Mouse (Mus musculus) CH12.LX (cell line): ENCODE measurements at regions not wholly inside any gene's neighbourhood (a gene's known extent, or its start where the extent isn't known, plus 50 kb on each side); places are given as distances from the start of the nearest gene placed in this dataset.

ENCODE experiments used
- DNase-seq: peaks from one replicate; pipeline ENCODE4 v3.0.0-alpha.2; 2013; ENCODE audit errors: extremely low read depth
- H3K27ac ChIP-seq: 2 replicates; pipeline ENCODE4 v1.5.1; 2012; ENCODE audit warnings: low read depth, mild to moderate bottlenecking, control low read depth, moderate library complexity; ENCODE audit not compliant: insufficient read depth
- H3K27me3 ChIP-seq: replicated peaks from 2 replicates; pipeline ENCODE3; 2012; ENCODE audit warnings: inconsistent platforms
- H3K36me3 ChIP-seq, 2 experiments: replicated peaks in 1 of 2; 2 replicates each; pipeline versions ENCODE3 to v1.6.1; 2012; ENCODE audit warnings: inconsistent platforms in 1 of 2, low read length in 1 of 2, mild to moderate bottlenecking in 1 of 2, mixed read lengths in 1 of 2, moderate library complexity in 1 of 2; ENCODE audit not compliant: control insufficient read depth in 1 of 2, insufficient read depth in 1 of 2
- H3K4me1 ChIP-seq, 2 experiments: 2 replicates each; pipeline ENCODE4 v1.6.1; 2012; ENCODE audit warnings: inconsistent platforms in 1 of 2, moderate library complexity in 1 of 2; ENCODE audit not compliant: insufficient read depth in 2 of 2, control insufficient read depth in 1 of 2
- H3K4me2 ChIP-seq: 2 replicates; pipeline ENCODE4 v1.6.1; 2012; ENCODE audit warnings: low read depth, mild to moderate bottlenecking, control low read depth; ENCODE audit not compliant: poor library complexity, insufficient read depth, severe bottlenecking
- H3K4me3 ChIP-seq, 3 experiments: fragments of 150-350 bp in 1 of 3; sonication (generic) in 1 of 3; replicated peaks in 1 of 3; 2 replicates each; pipeline versions ENCODE3 to v1.5.1; 2011 to 2012; ENCODE audit warnings: low read depth in 2 of 3, low read length in 2 of 3, mild to moderate bottlenecking in 2 of 3, moderate library complexity in 2 of 3, control low read depth in 1 of 3, improper control_type of control experiment in 1 of 3, inconsistent platforms in 1 of 3, mixed read lengths in 1 of 3; ENCODE audit not compliant: poor library complexity in 1 of 3
- H3K79me2 ChIP-seq: replicated peaks from 2 replicates; pipeline ENCODE4 v1.6.1; 2012; ENCODE audit warnings: mild to moderate bottlenecking, moderate library complexity; ENCODE audit not compliant: control insufficient read depth, poor library complexity, insufficient read depth, severe bottlenecking; ENCODE audit errors: extremely low read depth
- H3K9ac ChIP-seq: 2 replicates; pipeline ENCODE4 v1.6.1; 2012; ENCODE audit warnings: low read depth, mild to moderate bottlenecking, control low read depth, moderate library complexity; ENCODE audit not compliant: insufficient read depth
- H3K9me3 ChIP-seq: replicated peaks from 2 replicates; pipeline ENCODE3; 2012; ENCODE audit warnings: low read length, inconsistent platforms, mixed read lengths
- BHLHE40 ChIP-seq: IDR thresholded peaks from 2 replicates; pipeline ENCODE4 v1.6.1; 2011; ENCODE audit warnings: mild to moderate bottlenecking, low read depth, low read length, improper control_type of control experiment
- CHD1 ChIP-seq: IDR thresholded peaks from 2 replicates; pipeline ENCODE4 v1.6.1; 2012; ENCODE audit warnings: low read depth, low read length, improper control_type of control experiment, inconsistent platforms
- CHD2 ChIP-seq: IDR thresholded peaks from 2 replicates; pipeline ENCODE4 v1.6.1; 2011; ENCODE audit warnings: low read length, improper control_type of control experiment
- CTCF ChIP-seq, 2 experiments: IDR thresholded peaks in 1 of 2; conservative IDR thresholded peaks in 1 of 2; 2 replicates each; pipeline ENCODE4 v1.5.1; 2011 to 2012; ENCODE audit warnings: low read depth in 2 of 2, low read length in 2 of 2, improper control_type of control experiment in 1 of 2, inconsistent platforms in 1 of 2, mild to moderate bottlenecking in 1 of 2, moderate library complexity in 1 of 2
- E2F4 ChIP-seq: IDR thresholded peaks from 2 replicates; pipeline ENCODE4 v1.6.1; 2011; ENCODE audit warnings: low read depth, low read length, improper control_type of control experiment; ENCODE audit not compliant: insufficient replicate concordance
- ELF1 ChIP-seq: IDR thresholded peaks from 2 replicates; pipeline ENCODE4 v1.6.1; 2014; ENCODE audit warnings: low read depth, mild to moderate bottlenecking, inconsistent platforms, low read length, improper control_type of control experiment
- EP300 ChIP-seq: IDR thresholded peaks from 2 replicates; pipeline ENCODE4 v1.6.1; 2011; ENCODE audit warnings: low read length, improper control_type of control experiment
- ETS1 ChIP-seq: conservative IDR thresholded peaks from 2 replicates; pipeline ENCODE4 v1.6.1; 2012; ENCODE audit warnings: low read depth, mild to moderate bottlenecking, inconsistent platforms, low read length, improper control_type of control experiment, moderate library complexity
- IRF4 ChIP-seq: IDR thresholded peaks from 2 replicates; pipeline ENCODE4 v1.6.1; 2014; ENCODE audit warnings: low read depth, mild to moderate bottlenecking, inconsistent platforms, low read length, improper control_type of control experiment
- JUN ChIP-seq: IDR thresholded peaks from 2 replicates; pipeline ENCODE4 v1.6.1; 2011; ENCODE audit warnings: low read depth, mild to moderate bottlenecking, low read length, improper control_type of control experiment, moderate library complexity; ENCODE audit not compliant: insufficient read depth
- JUND ChIP-seq: conservative IDR thresholded peaks from 2 replicates; pipeline ENCODE4 v1.6.1; 2011; ENCODE audit warnings: low read depth, low read length, improper control_type of control experiment
- KAT2A ChIP-seq: IDR thresholded peaks from 2 replicates; pipeline ENCODE4 v1.6.1; 2012; ENCODE audit warnings: low read length, improper control_type of control experiment, inconsistent platforms; ENCODE audit not compliant: insufficient replicate concordance
- MAFK ChIP-seq: IDR thresholded peaks from 2 replicates; pipeline ENCODE4 v1.6.1; 2011; ENCODE audit warnings: low read length, improper control_type of control experiment; ENCODE audit not compliant: insufficient replicate concordance
- MAX ChIP-seq: IDR thresholded peaks from 2 replicates; pipeline ENCODE4 v1.6.1; 2011; ENCODE audit warnings: low read length, improper control_type of control experiment
- MAZ ChIP-seq: IDR thresholded peaks from 2 replicates; pipeline ENCODE4 v1.6.1; 2012; ENCODE audit warnings: low read depth, mild to moderate bottlenecking, inconsistent platforms, low read length, improper control_type of control experiment, moderate library complexity
- MXI1 ChIP-seq: IDR thresholded peaks from 2 replicates; pipeline ENCODE4 v1.6.1; 2011; ENCODE audit warnings: mild to moderate bottlenecking, low read depth, low read length, improper control_type of control experiment
- MYC ChIP-seq: IDR thresholded peaks from 2 replicates; pipeline ENCODE4 v1.6.1; 2011; ENCODE audit warnings: low read depth, mild to moderate bottlenecking, improper control_type of control experiment, low read length
- PAX5 ChIP-seq: IDR thresholded peaks from 2 replicates; pipeline ENCODE4 v1.6.1; 2012; ENCODE audit warnings: low read length, inconsistent platforms, mixed read lengths
- POLR2A ChIP-seq: IDR thresholded peaks from 2 replicates; pipeline ENCODE4 v1.6.1; 2011; ENCODE audit warnings: low read depth, mild to moderate bottlenecking, improper control_type of control experiment, low read length
- POLR2AphosphoS2 ChIP-seq: IDR thresholded peaks from 2 replicates; pipeline ENCODE4 v1.6.1; 2011; ENCODE audit warnings: low read depth, low read length, improper control_type of control experiment
- RAD21 ChIP-seq: IDR thresholded peaks from 2 replicates; pipeline ENCODE4 v1.6.1; 2011; ENCODE audit warnings: low read depth, mild to moderate bottlenecking, low read length, improper control_type of control experiment, moderate library complexity
- TCF12 ChIP-seq: IDR thresholded peaks from 2 replicates; pipeline ENCODE4 v1.6.1; 2014; ENCODE audit warnings: low read depth, mild to moderate bottlenecking, inconsistent platforms, low read length, improper control_type of control experiment
- UBTF ChIP-seq: IDR thresholded peaks from 2 replicates; pipeline ENCODE4 v1.6.1; 2012; ENCODE audit warnings: low read depth, mild to moderate bottlenecking, inconsistent platforms, low read length, improper control_type of control experiment, moderate library complexity
- USF2 ChIP-seq: conservative IDR thresholded peaks from 2 replicates; pipeline ENCODE4 v1.6.1; 2011; ENCODE audit warnings: low read depth, low read length, improper control_type of control experiment
- ZKSCAN1 ChIP-seq: IDR thresholded peaks from 2 replicates; pipeline ENCODE4 v1.6.1; 2012; ENCODE audit warnings: low read depth, inconsistent platforms, low read length, improper control_type of control experiment, borderline replicate concordance
- ZMIZ1 ChIP-seq: IDR thresholded peaks from 2 replicates; pipeline ENCODE4 v1.6.1; 2012; ENCODE audit warnings: low read depth, mild to moderate bottlenecking, inconsistent platforms, low read length, improper control_type of control experiment
- ZNF384 ChIP-seq: IDR thresholded peaks from 2 replicates; pipeline ENCODE4 v1.6.1; 2012; ENCODE audit warnings: low read depth, low read length, improper control_type of control experiment, inconsistent platforms
- dilution Hi-C: fragments of 300-500 bp; cut with MboI; formaldehyde crosslinking; loops from 2 replicates; pipeline ENCODE4 v1.14.3; 2020; ENCODE audit warnings: low sequenced_read_pairs; ENCODE audit not compliant: extremely low pct_unique_long_range_greater_than_20kb, extremely low pct_ligation_motif_present
- in situ Hi-C: fragments of 300-500 bp; cut with MboI; formaldehyde crosslinking; loops from 3 replicates; pipeline ENCODE4 v1.14.3; 2019; ENCODE audit warnings: low sequenced_read_pairs, low pct_ligation_motif_present, low pct_unique_long_range_greater_than_20kb, mixed read lengths

- peaks cover 4% of the 10 kb centered on the region for H3K9me3 ChIP-seq
- H3K27me3 ChIP-seq: no peaks in the 10 kb centered on the region
- DNase-seq: no peak
- no peak for TF ChIP-seq POLR2AphosphoS2
- TF ChIP-seq ZNF384: no peak
- TF ChIP-seq USF2: no peak
- TF ChIP-seq TCF12: no peak
- TF ChIP-seq CTCF (conservative IDR thresholded peaks at IDR 0.05 in 1 of 2, IDR thresholded peaks at IDR 0.05 in 1 of 2; ENCODE audit: low read depth in 2 of 2, low read length in 2 of 2): no peak
- TF ChIP-seq KAT2A: no peak
- no peak for TF ChIP-seq POLR2A
- no peak for TF ChIP-seq EP300
- TF ChIP-seq PAX5: no peak
- no peak for TF ChIP-seq UBTF
- TF ChIP-seq RAD21: no peak
- TF ChIP-seq CHD2: no peak
- TF ChIP-seq MYC: no peak
- TF ChIP-seq ELF1: no peak
- TF ChIP-seq CHD1: no peak
- TF ChIP-seq ETS1: no peak
- no peak for TF ChIP-seq ZKSCAN1
- no peak for TF ChIP-seq ZMIZ1
- TF ChIP-seq JUN: no peak
- no peak for TF ChIP-seq MAX
- no peaks in the 10 kb centered on the region for H3K4me1 ChIP-seq
- no peak overlapping the region for H3K9ac ChIP-seq
- dilution Hi-C loops (no loop called here), in situ Hi-C loops (no loop called here)
- no peaks in the 10 kb centered on the region for H3K79me2 ChIP-seq
- no peaks in the 10 kb centered on the region for H3K36me3 ChIP-seq
- no peak overlapping the region for H3K4me2 ChIP-seq
- H3K27ac ChIP-seq: no peak overlapping the region
- no peak overlapping the region for H3K4me3 ChIP-seq
These were observed 731.3 kb downstream of the Mat2b start for GRCm38 (mm10) chr11:39963705-39964104.

- Histone ChIP-seq H3K36me3 (no peaks in the 10 kb centered on the region), H3K9ac (no peak overlapping the region), H3K27me3 (no peaks in the 10 kb centered on the region), H3K4me1 (no peaks in the 10 kb centered on the region), H3K27ac (no peak overlapping the region), H3K9me3 (peaks cover 5% of the 10 kb centered on the region), H3K4me2 (no peak overlapping the region), H3K4me3 (no peak overlapping the region), H3K79me2 (no peaks in the 10 kb centered on the region)
- TF ChIP-seq CHD1 (no peak), MXI1 (no peak), ZNF384 (no peak), ETS1 (no peak), CHD2 (no peak), ELF1 (no peak), RAD21 (no peak), EP300 (no peak), MAFK (no peak), MAZ (no peak), E2F4 (no peak), TCF12 (no peak), UBTF (no peak), POLR2A (no peak), BHLHE40 (no peak), JUND (no peak), ZMIZ1 (no peak), MAX (no peak), MYC (no peak), IRF4 (no peak)
- DNase-seq: no peak
- in situ Hi-C loops: no loop called here
- dilution Hi-C loops: no loop called here
These were observed 740.6 kb downstream of the Mat2b start for GRCm38 (mm10) chr11:39954426-39954825.
